Mouse (Mus musculus): ENCODE data around the gene Slc7a8. TPM values are rescaled to one million over a fixed set of nuclear protein-coding genes. Genes with fewer than 3 reads are reported as not detected.

Slc7a8 gene
- polyA plus RNA-seq, 1 experiment from 2014 or later: 1.5 TPM

- WGBS: 94% methylated on average over 2 of the region's 2 CpGs
- H3K36me3 ChIP-seq (ENCODE audit: control insufficient read depth, insufficient read depth, low read length): no peaks in the 10 kb centered on the region; the same call in 1 of the 2 replicates
- H3K27me3 ChIP-seq (ENCODE audit: control insufficient read depth, insufficient read depth, low read length): no peaks in the 10 kb centered on the region
- no peak overlapping the region for H3K27ac ChIP-seq (ENCODE audit: low read depth, low read length)
- H3K4me2 ChIP-seq (ENCODE audit: low read depth, low read length, severe bottlenecking): no peak overlapping the region
- H3K9me3 ChIP-seq (ENCODE audit: control insufficient read depth, low read length): no peaks in the 10 kb centered on the region
- H3K4me1 ChIP-seq (replicated peaks; ENCODE audit: control insufficient read depth, insufficient read depth, low read length): no peaks in the 10 kb centered on the region
- no peak for ATAC-seq (replicated peaks; ENCODE audit: low FRiP score)
- DNase-seq (ENCODE audit: low spot score): no peak
- H3K9ac ChIP-seq (ENCODE audit: low read length): no peak overlapping the region
- H3K4me3 ChIP-seq (ENCODE audit: low read depth, low read length): no peak overlapping the region
These were observed 107.4 kb downstream of the Slc7a8 start for GRCm38 (mm10) chr14:54674317-54674716.

Other genes with a start within 250 kb of the Slc7a8 start
- gene Haus4, start 227.3 kb downstream of the Slc7a8 start, polyA plus RNA-seq (2014; fragmentation: Nextera tagmentation; extraction: Ambion mirVana): 50.6 and 55.5 TPM in 2 replicates
- gene Ajuba, start 204.4 kb downstream of the Slc7a8 start, polyA plus RNA-seq (2014; fragmentation: Nextera tagmentation; extraction: Ambion mirVana): 51.6 and 59.7 TPM in 2 replicates
- gene 4931414P19Rik, start 176.0 kb downstream of the Slc7a8 start, polyA plus RNA-seq (2014; fragmentation: Nextera tagmentation; extraction: Ambion mirVana): 9.6 and 9.9 TPM in 2 replicates
- 414 and 455 TPM in 2 replicates for gene Psmb5, start 163.9 kb downstream of the Slc7a8 start, polyA plus RNA-seq (2014; fragmentation: Nextera tagmentation; extraction: Ambion mirVana)
- 0.05 TPM in 1 of 2 replicates, not detected in the other for gene Psmb11, start 160.5 kb downstream of the Slc7a8 start, polyA plus RNA-seq (2014; fragmentation: Nextera tagmentation; extraction: Ambion mirVana)
- gene Gm17606, start 141.0 kb downstream of the Slc7a8 start, polyA plus RNA-seq (2014; fragmentation: Nextera tagmentation; extraction: Ambion mirVana): not detected in 2 replicates
- gene Cdh24, start 140.6 kb downstream of the Slc7a8 start, polyA plus RNA-seq (2014; fragmentation: Nextera tagmentation; extraction: Ambion mirVana): 10.5 and 12.3 TPM in 2 replicates
- 89.9 and 94.4 TPM in 2 replicates for gene 1700123O20Rik, start 95.7 kb downstream of the Slc7a8 start, polyA plus RNA-seq (2014; fragmentation: Nextera tagmentation; extraction: Ambion mirVana)
- gene Acin1, start 95.0 kb downstream of the Slc7a8 start, polyA plus RNA-seq (2014; fragmentation: Nextera tagmentation; extraction: Ambion mirVana): 150 and 160 TPM in 2 replicates
- 0.17 and 0.23 TPM in 2 replicates for gene Gm29776, start 83.1 kb downstream of the Slc7a8 start, polyA plus RNA-seq (2014; fragmentation: Nextera tagmentation; extraction: Ambion mirVana)
- not detected in 2 replicates for gene Cebpe, start 69.8 kb downstream of the Slc7a8 start, polyA plus RNA-seq (2014; fragmentation: Nextera tagmentation; extraction: Ambion mirVana)
- not detected in 2 replicates for gene Rnf212b, start 32.2 kb upstream of the Slc7a8 start, polyA plus RNA-seq (2014; fragmentation: Nextera tagmentation; extraction: Ambion mirVana)
- 15.7 and 16.1 TPM in 2 replicates for gene Homez, start 89.0 kb upstream of the Slc7a8 start, polyA plus RNA-seq (2014; fragmentation: Nextera tagmentation; extraction: Ambion mirVana)
- gene Ppp1r3e, start 95.6 kb upstream of the Slc7a8 start, polyA plus RNA-seq (2014; fragmentation: Nextera tagmentation; extraction: Ambion mirVana): 0.69 and 1.4 TPM in 2 replicates
- gene Bcl2l2, start 101.4 kb upstream of the Slc7a8 start, polyA plus RNA-seq (2014; fragmentation: Nextera tagmentation; extraction: Ambion mirVana): 3.1 and 3.2 TPM in 2 replicates
- gene Gm20521, start 101.5 kb upstream of the Slc7a8 start, polyA plus RNA-seq (2014; fragmentation: Nextera tagmentation; extraction: Ambion mirVana): not detected in 2 replicates
- gene Pabpn1, start 110.6 kb upstream of the Slc7a8 start, polyA plus RNA-seq (2014; fragmentation: Nextera tagmentation; extraction: Ambion mirVana): 182 and 221 TPM in 2 replicates
- 44.4 and 51.8 TPM in 2 replicates for gene Slc22a17, start 131.2 kb upstream of the Slc7a8 start, polyA plus RNA-seq (2014; fragmentation: Nextera tagmentation; extraction: Ambion mirVana)
- gene Efs, start 144.2 kb upstream of the Slc7a8 start, polyA plus RNA-seq (2014; fragmentation: Nextera tagmentation; extraction: Ambion mirVana): 39.4 and 41.8 TPM in 2 replicates
- gene Il25, start 150.7 kb upstream of the Slc7a8 start, polyA plus RNA-seq (2014; fragmentation: Nextera tagmentation; extraction: Ambion mirVana): not detected in 2 replicates
- 0.69 TPM in 1 of 2 replicates, not detected in the other for gene Cmtm5, start 154.3 kb upstream of the Slc7a8 start, polyA plus RNA-seq (2014; fragmentation: Nextera tagmentation; extraction: Ambion mirVana)
- gene Myh6, start 185.0 kb upstream of the Slc7a8 start, polyA plus RNA-seq (2014; fragmentation: Nextera tagmentation; extraction: Ambion mirVana): 0.32 TPM in 1 of 2 replicates, not detected in the other
- gene Gm17428, start 195.0 kb upstream of the Slc7a8 start, polyA plus RNA-seq (2014; fragmentation: Nextera tagmentation; extraction: Ambion mirVana): not detected in 2 replicates
- gene Myh7, start 212.7 kb upstream of the Slc7a8 start, polyA plus RNA-seq (2014; fragmentation: Nextera tagmentation; extraction: Ambion mirVana): 0.11 and 0.52 TPM in 2 replicates
- 94.1 and 95.8 TPM in 2 replicates for gene Ngdn, start 233.5 kb upstream of the Slc7a8 start, polyA plus RNA-seq (2014; fragmentation: Nextera tagmentation; extraction: Ambion mirVana)